Mouse (Mus musculus): ENCODE measurements around the gene Capn15.

Capn15 gene

DNA sequence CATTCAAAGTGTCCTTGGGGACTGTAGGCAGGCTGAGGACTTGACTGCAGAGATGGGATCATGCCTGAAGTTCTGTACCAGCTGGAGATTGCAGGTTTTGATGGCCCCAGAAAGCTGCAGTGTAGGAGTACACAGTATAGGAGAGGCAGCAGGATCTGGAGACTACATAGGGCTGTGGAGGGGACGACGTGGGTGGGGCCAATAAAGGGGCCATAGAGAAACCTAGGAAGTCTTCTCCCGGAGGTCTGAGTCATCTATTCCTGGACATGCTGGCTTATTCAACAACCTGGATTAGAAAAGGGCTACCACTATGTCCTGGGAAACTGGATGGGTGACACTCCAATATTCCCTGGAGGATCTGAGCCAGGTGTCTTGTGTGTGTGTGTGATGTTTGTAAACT lies 29.9 kb downstream of the Capn15 start:
- DNase-seq (ENCODE audit: low read depth, low spot score): no peak

DNA sequence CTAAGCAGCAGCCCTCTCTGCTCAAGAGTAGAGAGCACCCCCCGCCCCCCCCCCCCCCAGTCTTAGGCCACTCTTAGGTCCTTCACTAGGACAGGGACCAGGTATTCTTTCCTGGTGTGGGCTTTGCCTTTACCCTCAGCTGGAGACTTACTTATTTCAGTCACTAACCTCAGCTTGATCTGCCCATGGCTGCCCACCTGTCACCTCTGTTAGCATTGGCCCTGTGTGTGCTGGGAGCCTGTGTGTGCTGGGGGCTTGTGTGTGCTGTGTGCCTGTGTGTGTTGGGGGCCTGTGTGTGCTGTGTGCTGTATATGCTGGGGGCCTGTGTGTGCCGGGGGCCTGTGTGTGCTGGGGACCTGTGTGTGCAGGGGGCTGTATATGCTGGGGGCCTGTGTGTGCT lies 30.9 kb downstream of the Capn15 start:
- DNase-seq (ENCODE audit: low read depth, low spot score): no peak

DNA sequence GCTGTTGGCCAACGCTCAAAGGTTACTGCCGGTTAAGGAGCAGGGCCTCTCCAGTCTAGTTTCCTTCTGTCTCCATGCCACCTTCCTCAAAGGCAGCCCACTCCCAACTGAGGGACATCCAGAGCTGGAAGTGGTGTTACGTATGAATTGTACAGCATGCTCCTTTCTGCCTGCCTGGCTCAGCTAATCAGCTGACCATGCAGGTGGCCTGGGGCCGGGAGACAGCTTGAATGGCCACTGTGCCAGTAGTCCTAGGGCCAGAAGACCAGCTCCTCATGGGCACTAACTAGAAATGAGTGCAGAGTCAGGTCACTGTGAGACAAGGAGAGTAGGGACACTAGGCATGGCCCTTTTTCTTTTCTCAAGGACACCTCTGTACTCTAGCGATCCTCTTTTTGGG lies 32.4 kb downstream of the Capn15 start:
- no peak for DNase-seq (ENCODE audit: low read depth, low spot score)

DNA sequence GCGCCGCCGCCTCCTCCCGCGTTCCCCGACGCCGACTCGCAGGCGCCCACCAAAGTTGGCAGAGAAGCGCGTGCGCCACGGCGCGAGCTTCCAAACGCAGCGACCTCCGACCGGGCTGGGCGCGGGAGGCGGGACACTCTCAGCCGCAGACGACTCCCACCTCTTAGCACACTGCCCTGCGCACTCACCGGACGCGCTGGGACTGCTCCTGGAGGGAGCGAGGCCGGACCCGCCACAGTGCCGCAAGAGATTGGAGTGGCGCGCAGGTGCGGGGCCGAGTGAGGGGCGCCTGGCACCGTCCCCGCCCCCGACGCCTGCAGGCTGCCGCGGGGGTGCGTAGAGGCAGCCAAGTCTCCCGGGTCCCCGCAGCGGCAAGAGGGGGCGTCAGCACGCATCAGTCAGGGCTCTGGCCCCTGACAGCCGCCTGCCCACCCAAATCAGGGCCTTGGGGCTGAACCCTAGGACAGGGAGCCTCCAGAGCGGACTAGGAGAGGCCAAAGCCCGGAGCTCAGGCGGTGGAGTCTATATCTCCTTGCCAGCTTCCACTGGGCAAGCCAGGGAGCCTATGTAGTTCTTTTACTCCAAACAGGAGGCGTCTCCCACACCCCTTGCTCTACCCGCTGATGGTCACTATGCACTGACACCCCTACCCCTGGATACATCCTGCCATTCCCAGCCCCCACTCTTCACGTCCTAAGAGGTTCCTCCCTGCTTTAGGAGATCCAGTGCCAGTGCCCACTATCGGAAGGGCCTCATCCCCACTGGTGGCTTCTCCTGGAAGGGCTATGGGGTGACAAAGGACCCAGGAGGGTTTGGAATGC lies 33.6 kb downstream of the Capn15 start, which contains the start of gene A930017K11Rik:
A930017K11Rik (minus strand) TSS at position 763 of the 821 bp plus-strand sequence.
- DNase-seq (ENCODE audit: low read depth, low spot score): no peak

DNA sequence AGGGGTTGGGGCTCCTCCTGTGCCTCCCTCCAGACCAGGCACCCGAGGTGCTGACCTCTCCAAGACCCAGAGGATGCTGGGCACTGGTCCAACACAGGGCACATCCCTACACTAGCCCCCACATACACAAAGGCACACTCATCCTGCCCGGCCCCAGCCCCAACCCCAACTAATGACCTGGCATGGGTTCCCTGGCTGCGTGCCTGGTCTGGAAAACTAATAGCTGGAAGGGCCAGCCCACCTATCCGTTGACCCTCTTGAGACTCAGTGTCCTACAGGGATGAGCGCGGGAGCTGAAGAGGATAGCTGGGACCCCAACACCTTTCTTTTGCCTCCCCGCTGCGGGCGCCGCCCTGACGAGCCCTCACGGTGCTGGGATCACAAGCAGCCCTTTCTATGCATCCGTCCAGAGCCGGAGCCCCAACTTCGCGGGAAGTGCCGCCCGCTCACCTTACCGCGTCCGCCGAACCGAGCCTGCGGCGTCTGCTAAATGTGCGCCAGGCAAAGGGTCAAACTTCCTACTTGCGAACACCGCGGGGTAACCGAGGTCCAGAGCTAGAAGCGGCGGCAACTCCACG lies 34.3 kb downstream of the Capn15 start:
- DNase-seq (ENCODE audit: low read depth, low spot score): no peak

DNA sequence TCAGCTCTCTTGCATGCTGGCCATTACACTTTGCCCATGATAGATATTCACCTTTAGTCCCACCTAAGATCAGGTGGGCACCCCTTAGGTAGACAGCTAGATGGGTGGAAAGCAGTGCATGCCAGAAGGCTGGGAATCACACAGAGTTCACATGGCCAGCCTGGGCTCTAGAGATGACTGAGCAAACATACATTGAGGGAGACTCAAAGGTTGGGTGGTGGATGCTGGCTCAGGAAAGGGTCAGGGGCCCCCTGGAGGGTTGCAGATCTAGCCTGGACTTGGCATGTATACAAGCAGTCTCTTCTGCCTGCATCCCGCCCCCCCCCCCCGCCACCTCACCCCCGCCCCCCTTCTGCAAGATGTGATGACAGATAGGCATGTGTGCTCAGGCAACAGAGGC lies 34.9 kb downstream of the Capn15 start:
- DNase-seq (ENCODE audit: low read depth, low spot score): no peak

DNA sequence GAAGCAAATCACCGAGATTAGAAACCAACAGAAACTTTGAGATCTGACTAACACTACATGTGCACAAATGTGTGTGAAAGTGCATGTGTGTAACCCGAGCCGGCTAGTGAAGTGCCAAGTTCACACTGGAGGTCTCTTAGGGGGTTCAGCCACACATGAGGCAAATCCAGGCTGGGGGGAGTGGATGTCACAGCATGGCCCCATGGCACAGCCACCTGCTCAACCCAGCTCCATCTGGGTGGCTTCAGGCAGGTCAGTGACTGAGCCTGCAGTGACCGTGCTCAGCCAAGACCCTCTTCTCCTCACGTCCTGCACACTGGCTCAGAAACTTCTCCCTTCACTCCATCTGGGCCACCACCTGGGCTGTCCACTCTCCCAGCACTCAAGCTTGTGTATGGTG lies 35.6 kb downstream of the Capn15 start:
- DNase-seq (ENCODE audit: low read depth, low spot score): no peak

DNA sequence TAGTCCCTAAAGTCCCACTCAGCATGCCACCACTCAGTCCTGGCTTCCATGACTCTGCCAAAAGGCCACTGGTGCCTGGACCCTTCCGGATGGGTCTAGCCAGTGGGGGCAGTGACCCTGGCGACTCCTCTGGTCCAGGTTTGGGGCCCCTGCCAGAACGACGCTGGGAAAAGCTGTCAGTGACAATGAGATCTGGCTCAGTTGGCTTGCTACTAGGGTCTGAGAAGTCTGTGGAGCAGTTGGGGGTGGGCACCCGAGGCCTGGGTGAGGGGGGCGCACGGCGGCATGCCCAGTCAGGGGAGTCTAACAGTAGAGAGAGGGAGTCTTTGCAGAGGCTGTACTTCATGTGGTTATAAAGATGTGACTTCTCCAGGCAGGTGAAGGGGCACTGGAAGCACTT lies 37.5 kb downstream of the Capn15 start:
- DNase-seq (ENCODE audit: low read depth, low spot score): no peak

DNA sequence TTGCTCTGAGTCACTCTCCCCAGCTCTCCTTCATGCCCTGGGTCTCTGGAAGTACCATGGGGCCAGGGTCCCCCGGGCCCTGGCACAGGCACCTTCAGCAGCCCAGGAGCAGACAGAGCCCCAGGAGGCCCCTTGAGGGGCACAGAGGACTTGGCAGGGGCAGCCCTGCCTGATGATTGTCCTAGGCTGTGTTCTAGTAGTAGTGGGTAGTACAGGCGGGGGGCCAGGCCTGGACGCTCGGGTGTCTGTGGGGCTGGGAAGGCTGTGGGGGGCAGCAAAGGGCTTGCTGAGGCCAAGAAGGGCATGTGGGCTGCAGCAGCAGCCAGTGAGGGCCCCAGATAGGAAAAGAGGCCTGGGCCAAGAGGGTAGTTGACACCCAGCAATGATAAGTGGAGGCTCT lies 38.0 kb downstream of the Capn15 start:
- no peak for DNase-seq (ENCODE audit: low read depth, low spot score)

DNA sequence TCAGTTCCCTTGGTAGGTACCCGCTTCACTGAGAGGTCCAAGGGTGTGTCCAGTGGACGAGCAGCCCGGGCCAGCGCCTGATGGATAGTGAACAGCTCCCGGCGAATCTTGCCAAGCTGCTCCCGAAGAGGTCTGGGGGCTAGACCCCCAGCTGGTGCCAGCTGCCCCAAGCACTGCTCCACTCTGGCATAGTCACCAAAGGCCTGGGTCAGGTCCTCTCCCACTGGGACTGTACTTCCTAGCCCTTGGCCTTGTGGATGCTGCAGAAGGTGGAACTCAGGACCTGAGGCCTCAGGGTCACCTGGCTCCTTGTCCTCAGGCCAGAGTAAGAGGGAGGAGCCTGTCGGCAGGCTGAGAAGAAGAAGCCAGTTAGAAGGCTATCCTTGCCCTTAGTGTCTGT lies 38.7 kb downstream of the Capn15 start:
- DNase-seq (ENCODE audit: low read depth, low spot score): no peak

DNA sequence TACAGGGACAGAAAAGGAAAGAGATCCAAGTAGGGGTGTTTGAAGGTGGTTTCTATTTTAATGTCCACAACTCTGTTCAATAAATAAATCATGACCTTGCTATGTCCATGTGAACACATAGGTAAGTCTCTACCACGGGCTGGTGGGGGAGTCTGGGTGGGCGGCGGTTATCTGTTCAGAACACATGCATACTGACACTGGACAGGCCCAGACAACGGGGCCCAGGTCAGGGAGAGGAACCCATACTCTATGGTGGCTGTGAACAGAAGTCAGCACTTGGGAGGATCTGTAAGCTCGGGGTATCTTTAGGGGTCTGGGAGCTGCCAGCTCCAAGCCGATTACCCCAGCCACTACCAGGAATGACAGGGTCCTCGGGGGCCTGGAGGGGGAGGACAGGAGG lies 39.2 kb downstream of the Capn15 start:
- no peak for DNase-seq (ENCODE audit: low read depth, low spot score)

DNA sequence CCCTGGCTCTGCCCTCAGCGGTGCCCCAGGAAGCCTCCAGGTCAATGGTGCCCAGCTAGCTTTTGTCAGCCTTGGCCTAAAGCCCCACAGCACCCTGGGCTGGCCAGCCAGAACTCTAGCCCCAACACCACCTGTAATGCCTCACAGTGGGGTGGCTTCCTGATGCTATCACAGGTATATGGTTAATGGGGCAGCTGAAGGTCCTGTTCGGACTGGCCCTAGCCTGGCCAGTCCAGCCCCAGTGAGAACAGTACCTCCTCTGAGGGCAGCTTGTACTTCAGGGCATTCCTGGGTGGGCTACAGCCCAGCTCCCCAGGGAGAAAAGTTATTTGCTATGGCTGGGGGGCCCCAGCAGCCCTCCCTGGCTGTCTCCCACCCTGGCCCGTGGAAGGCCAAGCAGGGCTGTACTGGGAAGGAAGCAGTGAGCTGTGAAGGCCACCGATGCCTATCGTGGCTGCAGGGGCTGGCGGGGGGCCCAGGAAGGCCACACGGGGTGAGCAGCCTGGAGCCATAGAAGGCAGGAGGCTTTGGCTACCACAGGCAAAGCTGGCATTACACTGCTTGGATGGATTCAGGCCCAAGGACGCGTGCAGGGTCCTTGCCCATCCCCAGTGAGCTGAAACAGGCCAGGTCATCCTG lies 40.0 kb downstream of the Capn15 start:
- no peak for DNase-seq (ENCODE audit: low read depth, low spot score)

DNA sequence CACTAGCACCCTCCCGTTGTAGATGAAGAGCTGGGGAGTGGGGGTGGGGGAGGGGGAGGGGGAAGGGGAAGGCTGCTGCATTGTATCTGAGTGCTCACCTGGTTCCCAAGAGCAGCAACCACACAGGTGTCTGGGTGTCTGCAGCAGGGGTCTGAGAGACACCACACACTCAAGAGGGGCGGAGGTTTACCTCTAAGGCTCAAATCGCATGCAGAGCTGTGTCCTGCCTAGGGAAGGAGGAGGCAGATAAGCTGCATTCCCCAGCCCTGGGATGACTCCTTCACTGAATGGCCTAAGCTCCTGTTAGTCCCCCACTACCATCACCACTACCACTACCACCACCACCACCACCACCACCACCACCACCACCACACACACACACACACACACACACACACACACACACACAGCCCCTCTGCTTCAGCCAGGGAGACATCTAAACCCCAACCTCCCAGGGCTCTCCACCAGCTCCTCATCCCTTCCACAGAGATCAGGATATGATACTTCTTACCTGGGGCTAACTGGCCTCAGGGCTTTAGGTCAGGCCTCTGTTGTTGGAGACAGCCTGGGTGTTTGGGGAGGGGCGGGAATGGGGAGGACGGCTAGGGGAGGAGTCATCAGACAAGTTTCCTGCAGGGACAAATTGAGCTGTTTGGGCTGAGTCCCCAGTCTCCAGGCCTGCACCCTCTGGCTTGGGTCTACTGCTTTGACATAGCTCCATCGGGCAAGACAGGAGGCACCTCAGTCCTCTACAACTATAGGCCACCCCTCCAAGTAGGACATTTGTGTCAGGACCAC lies 41.0 kb downstream of the Capn15 start, which contains the start of the genes Pigq and Nhlrc4:
Pigq (minus strand) TSS at position 571 of the 798 bp plus-strand sequence.
Nhlrc4 (minus strand) TSS at position 596 of the 798 bp plus-strand sequence.
- DNase-seq (ENCODE audit: low read depth, low spot score): no peak

DNA sequence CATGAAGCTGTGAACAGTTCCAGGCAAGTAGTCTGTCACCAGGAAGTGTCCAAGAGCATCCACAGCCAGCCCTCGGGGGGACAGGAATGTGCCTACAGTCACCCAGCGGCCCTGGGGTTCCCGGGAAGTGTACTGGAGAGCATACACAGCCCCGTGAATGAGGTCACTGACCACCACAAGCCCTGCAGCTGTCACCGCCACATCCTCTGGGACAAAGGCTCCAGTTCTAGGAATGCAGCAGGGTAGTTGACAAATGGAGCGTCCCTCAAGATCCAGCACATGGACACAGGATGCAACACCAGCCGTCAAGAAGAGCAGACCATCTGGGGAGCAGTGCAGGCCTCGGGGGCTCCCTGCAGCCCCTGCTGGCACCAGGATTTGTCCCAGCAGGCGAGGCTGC lies 41.8 kb downstream of the Capn15 start:
- DNase-seq (ENCODE audit: low read depth, low spot score): no peak

DNA sequence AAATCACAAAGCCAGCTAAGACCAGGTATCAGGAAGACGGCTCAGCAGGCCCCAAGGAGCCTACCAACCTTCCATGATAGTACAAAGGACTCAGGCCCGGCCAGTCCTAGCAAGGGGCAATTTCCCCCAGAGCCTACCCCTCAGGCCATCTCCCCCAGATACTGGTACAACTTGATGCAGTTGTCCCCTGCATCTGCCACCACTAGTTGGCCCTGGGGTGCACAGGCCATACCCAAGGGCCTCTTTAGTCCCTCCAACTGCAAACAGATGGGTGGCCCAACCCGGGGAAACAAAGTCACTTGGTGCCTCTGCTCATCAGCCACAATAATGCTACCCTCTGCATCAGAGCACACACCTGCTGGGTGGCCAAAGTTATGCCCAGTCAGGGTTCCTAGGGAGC lies 42.4 kb downstream of the Capn15 start:
- no peak for DNase-seq (ENCODE audit: low read depth, low spot score)

DNA sequence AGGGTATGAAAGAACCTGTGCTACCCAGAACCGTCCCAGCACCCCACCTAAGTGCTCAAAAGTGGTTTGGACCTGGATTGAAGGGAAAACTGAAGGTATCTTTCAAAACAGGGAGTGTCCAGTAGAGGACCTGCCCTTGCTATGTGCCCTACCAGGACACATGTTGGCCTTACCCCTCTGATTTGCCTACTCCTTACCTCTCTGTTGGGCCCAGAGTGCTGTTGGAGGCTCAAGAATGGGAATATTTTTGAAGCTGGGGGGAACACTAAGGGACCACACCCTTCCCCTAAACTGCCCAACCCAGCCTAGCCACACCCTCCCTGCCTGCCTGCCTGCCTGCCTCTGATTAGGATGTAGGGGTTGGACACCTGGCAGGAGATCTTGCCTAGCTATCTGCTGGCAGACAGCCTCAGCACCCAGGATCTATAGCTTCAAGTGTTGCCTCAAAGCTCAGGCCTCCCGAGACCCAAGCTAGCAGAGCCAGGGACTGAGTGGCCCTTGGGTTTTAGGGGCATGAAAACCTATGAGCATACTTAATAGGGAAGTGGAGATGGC lies 42.9 kb downstream of the Capn15 start:
- DNase-seq (ENCODE audit: low read depth, low spot score): no peak

DNA sequence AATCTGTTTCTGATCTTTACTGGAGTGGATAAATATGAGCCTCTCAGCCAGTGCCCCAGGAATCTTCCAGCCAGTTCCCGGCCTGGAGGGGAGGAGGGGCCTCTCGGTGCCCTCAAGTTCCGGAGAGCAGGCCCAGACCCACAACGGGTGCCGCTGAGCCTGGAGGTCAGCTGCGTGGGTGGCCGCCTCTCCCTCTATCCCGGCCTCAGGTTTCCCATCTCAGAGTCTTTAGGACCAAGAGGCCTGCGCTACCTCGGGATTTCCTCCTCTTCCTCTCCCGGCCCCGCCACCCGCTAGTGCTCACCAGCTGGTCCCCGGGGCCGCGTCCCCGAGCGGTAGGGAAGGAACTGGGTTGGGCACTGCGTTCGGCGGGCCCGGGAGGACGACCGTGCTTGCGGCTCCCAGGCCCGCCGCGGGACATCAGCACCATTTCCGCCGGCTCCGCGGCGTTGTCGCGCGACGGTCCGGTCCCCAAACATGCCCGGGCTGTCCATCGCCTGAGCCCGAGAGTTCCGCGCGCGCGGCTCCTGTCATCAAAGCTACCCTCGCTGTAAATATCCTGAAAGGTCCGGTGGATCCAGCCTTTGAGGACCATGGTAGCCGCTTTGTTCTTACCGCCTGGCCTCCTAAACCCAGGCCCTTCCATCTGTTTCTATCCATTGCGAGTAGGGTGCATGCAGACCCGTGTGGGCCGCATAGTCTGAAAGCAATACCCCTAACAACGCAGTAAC lies 43.9 kb downstream of the Capn15 start:
- peak; percentile 52 for DNase-seq (ENCODE audit: low read depth, low spot score)

DNA sequence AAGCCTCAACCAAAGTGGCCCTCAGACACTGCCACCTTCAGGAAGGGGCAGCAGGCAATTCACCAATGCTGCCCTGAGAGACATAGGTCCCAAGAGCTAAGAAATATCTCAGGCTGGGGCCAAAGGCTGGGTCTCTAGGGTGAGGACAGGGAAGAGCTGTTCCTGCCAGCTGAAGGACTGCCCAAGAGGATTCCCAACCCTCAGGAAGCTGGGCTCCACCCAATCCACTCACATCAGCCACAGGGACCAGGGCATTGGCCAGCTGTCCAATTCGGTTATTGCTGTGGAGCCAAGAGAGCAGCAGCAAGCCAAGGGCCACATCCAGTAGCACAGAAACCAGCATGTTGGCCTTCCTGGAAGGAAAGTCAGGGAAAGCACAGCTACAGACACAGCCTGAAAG lies 51.1 kb downstream of the Capn15 start:
- DNase-seq (ENCODE audit: low read depth, low spot score): no peak

DNA sequence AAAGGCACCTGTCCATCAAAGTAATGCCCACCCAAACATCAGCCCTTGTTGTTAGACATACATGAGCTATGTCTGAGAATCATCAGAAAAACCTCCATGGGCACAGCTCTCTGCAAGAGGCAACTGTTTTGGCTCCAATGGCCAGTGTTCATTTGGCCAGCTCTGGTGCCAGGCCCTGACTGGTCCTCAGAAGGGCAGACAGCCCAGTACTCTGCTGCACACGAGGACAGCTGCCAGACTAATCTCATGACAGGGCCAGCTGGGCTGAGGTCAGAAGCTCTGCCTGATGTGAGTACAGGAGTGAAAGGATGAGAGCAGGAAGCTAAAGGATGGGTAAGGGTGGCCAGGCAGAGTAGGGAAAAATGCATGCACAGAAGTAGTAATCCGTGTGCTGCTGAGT lies 60.2 kb downstream of the Capn15 start:
- peak; percentile 74 for DNase-seq (ENCODE audit: low read depth, low spot score)

DNA sequence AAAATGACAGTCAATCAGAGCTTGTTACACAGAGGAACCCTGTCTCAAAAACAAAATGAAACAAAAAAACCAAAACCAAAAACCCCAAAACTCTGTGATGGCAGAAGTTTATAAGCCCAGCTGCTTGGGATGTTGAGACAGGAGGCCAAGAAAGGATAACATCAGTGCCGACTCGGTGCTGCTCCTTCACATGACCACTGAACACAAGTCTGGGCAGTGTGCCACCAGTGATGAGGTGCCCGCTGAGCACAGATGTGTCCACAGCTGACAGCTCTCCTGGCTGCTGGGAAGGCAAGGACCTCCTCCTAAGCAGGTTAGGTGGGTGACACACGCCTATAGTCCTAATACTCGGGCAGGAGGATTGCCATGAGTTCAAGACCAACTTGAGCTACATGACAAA lies 63.5 kb downstream of the Capn15 start:
- DNase-seq (ENCODE audit: low read depth, low spot score): no peak
